Mouse (Mus musculus) retina, postnatal 1 day (tissue): ENCODE data around the gene Arl16.
"Not testable (repeated sequence)": the region's sequence is repeated elsewhere in the genome, so short reads cannot be mapped to it uniquely, and the experiment has no call there.

ENCODE experiments used
- DNase-seq: peaks from one replicate; pipeline ENCODE4 v3.0.0-alpha.2; 2012

The Arl16 gene

GRCm38 (mm10) chr11:120467051-120467735 is at the start of gene Arl16:
Gene Arl16 (minus strand): TSS chr11:120467607.
- peak; percentile 100 for DNase-seq

- no peak for DNase-seq
Observed at GRCm38 (mm10) chr11:120517147-120517546, 49.7 kb upstream of the Arl16 start.

GRCm38 (mm10) chr11:120515611-120516010 is 48.2 kb upstream of the Arl16 start:
- DNase-seq = peak; percentile 86

- DNase-seq = not testable (repeated sequence)
Observed at GRCm38 (mm10) chr11:120514262-120514661, 46.9 kb upstream of the Arl16 start.

- no peak for DNase-seq
Observed at GRCm38 (mm10) chr11:120512790-120513453, 45.5 kb upstream of the Arl16 start.

- peak; percentile 73 for DNase-seq
Observed at GRCm38 (mm10) chr11:120510375-120511030, 43.1 kb upstream of the Arl16 start.

GRCm38 (mm10) chr11:120509940-120510339 is 42.5 kb upstream of the Arl16 start:
- no peak for DNase-seq

- DNase-seq = no peak
Observed at GRCm38 (mm10) chr11:120508290-120508870, 41.0 kb upstream of the Arl16 start.

- no peak for DNase-seq
Observed at GRCm38 (mm10) chr11:120507611-120508289, 40.3 kb upstream of the Arl16 start.

- DNase-seq = no peak
Observed at GRCm38 (mm10) chr11:120506899-120507298, 39.5 kb upstream of the Arl16 start.

- no peak for DNase-seq
Observed at GRCm38 (mm10) chr11:120505661-120506060, 38.3 kb upstream of the Arl16 start.

- no peak for DNase-seq
Observed at GRCm38 (mm10) chr11:120501701-120502100, 34.3 kb upstream of the Arl16 start.

GRCm38 (mm10) chr11:120501018-120501417 is 33.6 kb upstream of the Arl16 start:
- no peak for DNase-seq

GRCm38 (mm10) chr11:120500357-120500756 is 33.0 kb upstream of the Arl16 start:
- DNase-seq = no peak

GRCm38 (mm10) chr11:120499894-120500293 is 32.5 kb upstream of the Arl16 start:
- no peak for DNase-seq

- DNase-seq = no peak
Observed at GRCm38 (mm10) chr11:120498891-120499290, 31.5 kb upstream of the Arl16 start.

- DNase-seq = no peak
Observed at GRCm38 (mm10) chr11:120498226-120498625, 30.8 kb upstream of the Arl16 start.

- DNase-seq = no peak
Observed at GRCm38 (mm10) chr11:120497436-120497835, 30.0 kb upstream of the Arl16 start.

- DNase-seq = no peak
Observed at GRCm38 (mm10) chr11:120493911-120494310, 26.5 kb upstream of the Arl16 start.

- no peak for DNase-seq
Observed at GRCm38 (mm10) chr11:120493351-120493750, 25.9 kb upstream of the Arl16 start.

GRCm38 (mm10) chr11:120492878-120493203 is 25.4 kb upstream of the Arl16 start:
- DNase-seq = no peak

GRCm38 (mm10) chr11:120492024-120492877 is 24.8 kb upstream of the Arl16 start:
- peak; percentile 57 for DNase-seq
